Mouse (Mus musculus): ENCODE results near the gene Esrrb. TPM values are rescaled to one million over a fixed set of nuclear protein-coding genes. Genes with fewer than 3 reads are reported as not detected.
A peak's percentile ranks its signal among the peaks of the same experiment; 100 is the strongest.

Gene Esrrb
- polyA plus RNA-seq, 1 experiment, result 149 TPM

DNA sequence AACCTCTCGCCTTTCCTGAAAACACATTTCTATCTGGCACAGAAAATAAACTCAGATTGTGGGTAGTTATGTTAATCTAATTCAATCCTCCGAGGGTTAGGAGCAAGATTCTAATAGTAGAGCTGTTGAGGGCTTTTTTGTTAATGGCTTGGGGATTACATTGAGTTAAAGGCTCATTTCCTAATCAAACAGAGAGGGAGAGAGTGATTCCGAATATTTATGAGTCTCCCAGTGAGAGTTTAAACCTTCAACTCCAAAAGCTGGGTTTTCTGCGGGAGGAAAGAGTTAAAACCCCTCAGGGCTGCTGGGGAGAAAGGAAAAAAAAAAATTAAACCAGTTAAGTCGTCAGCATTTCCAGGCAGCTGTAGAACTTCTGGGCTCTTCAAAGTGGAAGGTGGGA, 3.8 kb downstream of the Esrrb start:
- Histone ChIP-seq H3K27ac (ENCODE audit: insufficient read depth, low read length) (no peak overlapping the region), H3K9me3 (replicated peaks; ENCODE audit: control insufficient read depth, insufficient read depth, low read length, poor library complexity, severe bottlenecking) (no peaks in the 10 kb centered on the region), H3K4me1 (ENCODE audit: control insufficient read depth, insufficient read depth, low read length) (peaks cover 2% of the 10 kb centered on the region), H3K4me3 (ENCODE audit: low read depth, low read length) (no peak overlapping the region), H3K36me3 (ENCODE audit: control insufficient read depth, insufficient read depth, low read length, poor library complexity, severe bottlenecking) (no peaks in the 10 kb centered on the region), H3K27me3 (ENCODE audit: control insufficient read depth, insufficient read depth, low read length, poor library complexity, severe bottlenecking) (no peaks in the 10 kb centered on the region), H3K9ac (ENCODE audit: low read depth, poor library complexity, severe bottlenecking) (no peak overlapping the region)
- TF ChIP-seq POLR2A (IDR thresholded peaks at IDR 0.05; ENCODE audit: insufficient read depth, low read length) (no peak), CTCF (IDR thresholded peaks at IDR 0.05; ENCODE audit: low read depth, low read length) (no peak), EP300 (IDR thresholded peaks at IDR 0.05; ENCODE audit: insufficient read depth, low read depth, low read length) (no peak)

DNA sequence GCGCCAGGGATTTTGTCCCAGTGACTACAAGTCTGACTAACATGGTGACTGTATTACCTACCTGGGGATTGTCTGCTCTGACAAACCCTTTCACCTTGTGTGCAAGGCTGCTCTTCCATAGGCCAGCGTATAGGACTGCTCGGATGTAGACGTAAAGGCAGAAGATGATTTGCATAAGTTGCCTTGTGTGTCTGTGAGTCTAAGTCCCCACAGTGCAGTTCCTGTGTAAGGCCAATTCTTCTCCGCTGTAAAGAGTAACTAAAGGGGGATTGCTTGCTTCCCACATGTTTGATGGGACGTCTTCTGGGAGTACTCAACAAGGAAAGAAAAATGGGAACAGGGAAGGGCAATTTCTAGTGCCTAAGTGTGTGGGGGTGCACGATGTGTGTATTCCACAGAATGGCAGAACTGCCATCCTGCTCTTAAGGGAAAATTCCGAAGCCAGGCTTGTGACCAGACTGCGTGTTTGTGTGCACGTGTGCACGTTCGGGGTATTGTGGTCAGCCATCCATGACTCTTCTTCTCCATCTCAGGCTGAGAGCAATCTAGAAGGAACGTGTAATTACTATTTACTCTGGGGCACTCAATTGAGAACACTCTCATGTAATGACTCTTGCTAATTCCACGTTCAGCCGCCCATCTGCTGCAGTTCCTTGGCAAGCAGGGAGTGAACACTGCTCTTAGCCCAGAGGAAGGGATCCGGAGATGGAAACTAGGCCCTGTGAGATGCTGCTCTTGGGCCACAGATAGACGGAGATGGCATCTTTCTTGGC, 9.9 kb downstream of the Esrrb start:
- Histone ChIP-seq H3K36me3 (ENCODE audit: control insufficient read depth, insufficient read depth, low read length, poor library complexity, severe bottlenecking) (no peaks in the 10 kb centered on the region), H3K9ac (ENCODE audit: low read depth, poor library complexity, severe bottlenecking) (no peak overlapping the region), H3K27ac (ENCODE audit: insufficient read depth, low read length) (no peak overlapping the region), H3K9me3 (replicated peaks; ENCODE audit: control insufficient read depth, insufficient read depth, low read length, poor library complexity, severe bottlenecking) (no peaks in the 10 kb centered on the region), H3K27me3 (ENCODE audit: control insufficient read depth, insufficient read depth, low read length, poor library complexity, severe bottlenecking) (no peaks in the 10 kb centered on the region), H3K4me1 (ENCODE audit: control insufficient read depth, insufficient read depth, low read length) (no peaks in the 10 kb centered on the region), H3K4me3 (ENCODE audit: low read depth, low read length) (no peak overlapping the region)
- TF ChIP-seq EP300 (IDR thresholded peaks at IDR 0.05; ENCODE audit: insufficient read depth, low read depth, low read length) (no peak), CTCF (IDR thresholded peaks at IDR 0.05; ENCODE audit: low read depth, low read length) (no peak), POLR2A (IDR thresholded peaks at IDR 0.05; ENCODE audit: insufficient read depth, low read length) (no peak)

GRCm38 (mm10) chr12:86374286-86374685, 13.4 kb downstream of the Esrrb start:
- H3K9ac ChIP-seq (ENCODE audit: low read depth, poor library complexity, severe bottlenecking), result no peak overlapping the region
- no peaks in the 10 kb centered on the region for H3K36me3 ChIP-seq (ENCODE audit: control insufficient read depth, insufficient read depth, low read length, poor library complexity, severe bottlenecking)
- H3K4me1 ChIP-seq (ENCODE audit: control insufficient read depth, insufficient read depth, low read length), result no peaks in the 10 kb centered on the region
- no peak overlapping the region for H3K4me3 ChIP-seq (ENCODE audit: low read depth, low read length)
- H3K27ac ChIP-seq (ENCODE audit: insufficient read depth, low read length), result no peak overlapping the region
- TF ChIP-seq EP300 (IDR thresholded peaks at IDR 0.05; ENCODE audit: insufficient read depth, low read depth, low read length) (no peak), POLR2A (IDR thresholded peaks at IDR 0.05; ENCODE audit: insufficient read depth, low read length) (no peak), CTCF (IDR thresholded peaks at IDR 0.05; ENCODE audit: low read depth, low read length) (no peak)
- H3K9me3 ChIP-seq (replicated peaks; ENCODE audit: control insufficient read depth, insufficient read depth, low read length, poor library complexity, severe bottlenecking), result no peaks in the 10 kb centered on the region
- no peaks in the 10 kb centered on the region for H3K27me3 ChIP-seq (ENCODE audit: control insufficient read depth, insufficient read depth, low read length, poor library complexity, severe bottlenecking)

- H3K9ac ChIP-seq (ENCODE audit: low read depth, poor library complexity, severe bottlenecking), result no peak overlapping the region
- H3K9me3 ChIP-seq (replicated peaks; ENCODE audit: control insufficient read depth, insufficient read depth, low read length, poor library complexity, severe bottlenecking), result no peaks in the 10 kb centered on the region
- H3K4me3 ChIP-seq (ENCODE audit: low read depth, low read length), result no peak overlapping the region
- TF ChIP-seq POLR2A (IDR thresholded peaks at IDR 0.05; ENCODE audit: insufficient read depth, low read length), result no peak
- TF ChIP-seq EP300 (IDR thresholded peaks at IDR 0.05; ENCODE audit: insufficient read depth, low read depth, low read length), result no peak
- no peak for TF ChIP-seq CTCF (IDR thresholded peaks at IDR 0.05; ENCODE audit: low read depth, low read length)
- no peaks in the 10 kb centered on the region for H3K4me1 ChIP-seq (ENCODE audit: control insufficient read depth, insufficient read depth, low read length)
- no peak overlapping the region for H3K27ac ChIP-seq (ENCODE audit: insufficient read depth, low read length)
- no peaks in the 10 kb centered on the region for H3K36me3 ChIP-seq (ENCODE audit: control insufficient read depth, insufficient read depth, low read length, poor library complexity, severe bottlenecking)
- no peaks in the 10 kb centered on the region for H3K27me3 ChIP-seq (ENCODE audit: control insufficient read depth, insufficient read depth, low read length, poor library complexity, severe bottlenecking)
Measured at GRCm38 (mm10) chr12:86379672-86380213, 18.8 kb downstream of the Esrrb start.

DNA sequence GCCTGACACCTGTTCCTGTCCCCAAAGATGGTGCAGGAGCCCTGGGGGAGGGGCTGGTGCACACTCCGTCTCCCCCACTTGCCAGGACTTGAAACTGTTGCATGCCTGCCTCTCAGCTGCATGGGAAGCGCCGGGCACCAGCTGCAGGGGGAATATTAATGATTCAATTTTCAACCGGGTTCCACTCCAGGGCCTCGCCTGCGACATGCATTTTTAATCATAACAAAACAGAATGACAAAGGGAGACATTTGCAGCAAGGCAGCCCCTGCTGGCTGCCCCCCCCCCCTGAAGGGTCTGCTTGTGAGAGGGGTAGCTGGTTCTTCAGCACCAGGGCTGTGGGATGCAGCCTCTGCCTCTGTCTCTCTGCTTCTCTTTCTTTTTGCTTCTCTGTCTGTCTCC, 22.9 kb downstream of the Esrrb start:
- no peak overlapping the region for H3K9ac ChIP-seq (ENCODE audit: low read depth, poor library complexity, severe bottlenecking)
- peaks cover 3% of the 10 kb centered on the region for H3K4me1 ChIP-seq (ENCODE audit: control insufficient read depth, insufficient read depth, low read length)
- no peaks in the 10 kb centered on the region for H3K27me3 ChIP-seq (ENCODE audit: control insufficient read depth, insufficient read depth, low read length, poor library complexity, severe bottlenecking)
- H3K27ac ChIP-seq (ENCODE audit: insufficient read depth, low read length), result no peak overlapping the region
- no peak for TF ChIP-seq CTCF (IDR thresholded peaks at IDR 0.05; ENCODE audit: low read depth, low read length)
- no peak for TF ChIP-seq EP300 (IDR thresholded peaks at IDR 0.05; ENCODE audit: insufficient read depth, low read depth, low read length)
- TF ChIP-seq POLR2A (IDR thresholded peaks at IDR 0.05; ENCODE audit: insufficient read depth, low read length), result no peak
- H3K4me3 ChIP-seq (ENCODE audit: low read depth, low read length), result no peak overlapping the region
- no peaks in the 10 kb centered on the region for H3K9me3 ChIP-seq (replicated peaks; ENCODE audit: control insufficient read depth, insufficient read depth, low read length, poor library complexity, severe bottlenecking)
- no peaks in the 10 kb centered on the region for H3K36me3 ChIP-seq (ENCODE audit: control insufficient read depth, insufficient read depth, low read length, poor library complexity, severe bottlenecking)

GRCm38 (mm10) chr12:86387671-86388270, 26.9 kb downstream of the Esrrb start:
- Histone ChIP-seq H3K9me3 (replicated peaks; ENCODE audit: control insufficient read depth, insufficient read depth, low read length, poor library complexity, severe bottlenecking) (no peaks in the 10 kb centered on the region), H3K27me3 (ENCODE audit: control insufficient read depth, insufficient read depth, low read length, poor library complexity, severe bottlenecking) (no peaks in the 10 kb centered on the region), H3K36me3 (ENCODE audit: control insufficient read depth, insufficient read depth, low read length, poor library complexity, severe bottlenecking) (no peaks in the 10 kb centered on the region), H3K4me1 (ENCODE audit: control insufficient read depth, insufficient read depth, low read length) (peaks cover 3% of the 10 kb centered on the region), H3K27ac (ENCODE audit: insufficient read depth, low read length) (no peak overlapping the region), H3K4me3 (ENCODE audit: low read depth, low read length) (no peak overlapping the region), H3K9ac (ENCODE audit: low read depth, poor library complexity, severe bottlenecking) (no peak overlapping the region)
- TF ChIP-seq POLR2A (IDR thresholded peaks at IDR 0.05; ENCODE audit: insufficient read depth, low read length) (no peak), CTCF (IDR thresholded peaks at IDR 0.05; ENCODE audit: low read depth, low read length) (no peak), EP300 (IDR thresholded peaks at IDR 0.05; ENCODE audit: insufficient read depth, low read depth, low read length) (0 out of 2 replicates have a peak, but pooled peaks have one; percentile 36)

Measured in ES-Bruce4 (cell line).